Mouse (Mus musculus) olfactory bulb, adult 2 months (tissue): Measurements from ENCODE around the gene Ssbp2.

Experiments
- CTCF ChIP-seq: fragments of 200-500 bp; IDR thresholded peaks from 2 replicates; pipeline ENCODE4 v1.5.1; 2012; ENCODE audit warnings: low read depth, mild to moderate bottlenecking, low read length, moderate library complexity; ENCODE audit not compliant: insufficient read depth
- POLR2A ChIP-seq: fragments of 200-500 bp; IDR thresholded peaks from 2 replicates; pipeline ENCODE4 v1.6.1; 2012; ENCODE audit warnings: mild to moderate bottlenecking, low read depth, low read length, moderate library complexity; ENCODE audit not compliant: insufficient read depth

DNA sequence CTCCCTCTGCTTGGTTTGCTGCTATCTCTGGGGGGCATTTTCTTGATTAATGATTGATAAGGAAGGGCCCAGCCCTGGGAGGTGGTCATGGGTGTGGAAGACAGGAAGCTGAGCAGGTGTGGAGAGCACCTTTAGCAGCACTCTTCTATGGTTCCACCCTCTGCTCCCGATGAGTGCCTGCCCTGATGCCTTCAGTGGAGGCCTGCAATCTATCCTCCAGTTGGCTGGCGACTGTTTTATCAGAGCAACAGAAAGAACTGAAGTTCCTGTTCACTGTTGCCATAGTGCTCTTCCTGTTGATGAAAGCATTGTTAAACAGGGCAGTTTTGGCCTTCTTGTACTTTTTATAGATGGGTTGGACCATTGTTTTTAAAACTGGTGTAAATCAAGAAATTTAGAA, 49.4 kb downstream of the Ssbp2 start:
- TF ChIP-seq CTCF = no peak
- no peak for TF ChIP-seq POLR2A
